Mouse (Mus musculus) midbrain, embryonic 12.5 days (tissue): ENCODE measurements around the gene Rhbdd3. TPM values are rescaled to one million over a fixed set of nuclear protein-coding genes. Genes with fewer than 3 reads are reported as not detected.
"Not testable (repeated sequence)": the region's sequence is repeated elsewhere in the genome, so short reads cannot be mapped to it uniquely, and the experiment has no call there.

ENCODE experiments used
- ATAC-seq: fragments of 200-750 bp; cut with Nextera tagmentation; 2 replicates; pipeline ENCODE4 v1.8.0; 2017; ENCODE audit warnings: low read depth, moderate TSS enrichment, moderate library complexity; ENCODE audit not compliant: low FRiP score
- H3K27ac ChIP-seq: fragments of 300-500 bp; sonication (generic); replicated peaks from 2 replicates; pipeline ENCODE4 v1.5.1; 2016; ENCODE audit warnings: mild to moderate bottlenecking
- H3K27me3 ChIP-seq: fragments of 300-500 bp; sonication (generic); 2 replicates; pipeline ENCODE4 v1.6.1; 2016; ENCODE audit warnings: mild to moderate bottlenecking
- H3K36me3 ChIP-seq: fragments of 300-500 bp; sonication (generic); 2 replicates; pipeline ENCODE4 v1.6.1; 2016
- H3K4me1 ChIP-seq: fragments of 300-500 bp; sonication (generic); 2 replicates; pipeline ENCODE4 v1.6.1; 2016
- H3K4me2 ChIP-seq: fragments of 300-500 bp; sonication (generic); replicated peaks from 2 replicates; pipeline ENCODE4 v1.6.1; 2016; ENCODE audit warnings: mild to moderate bottlenecking, moderate library complexity
- H3K4me3 ChIP-seq: fragments of 300-500 bp; sonication (generic); 2 replicates; pipeline ENCODE4 v1.5.1; 2016; ENCODE audit warnings: mild to moderate bottlenecking
- H3K9ac ChIP-seq: fragments of 300-500 bp; sonication (generic); replicated peaks from 2 replicates; pipeline ENCODE4 v1.6.1; 2016; ENCODE audit warnings: mild to moderate bottlenecking, moderate library complexity
- H3K9me3 ChIP-seq: fragments of 300-500 bp; sonication (generic); 2 replicates; pipeline ENCODE4 v1.6.1; 2016; ENCODE audit warnings: mild to moderate bottlenecking
- WGBS: fragments of 180-500 bp; shearing (Covaris S2); methylation state at CpG from one replicate; pipeline ENCODE4 v1.1.7; 2016; 5-methylcytosine and 5-hydroxymethylcytosine counted together
- polyA plus RNA-seq: library from polyadenylated mRNA; unstranded; fragments of >200 nt; fragmentation: Nextera tagmentation; extraction: Ambion mirVana; gene quantifications from 2 replicates; pipeline ENCODE4 v1.2.1, GENCODE M21; 2016

Rhbdd3 gene
- polyA plus RNA-seq, 1 experiment from 2014 or later = 30.3 TPM

GRCm38 (mm10) chr11:5074882-5075281, 23.8 kb upstream of the Rhbdd3 start:
- no peaks in the 10 kb centered on the region for H3K9me3 ChIP-seq
- no peak overlapping the region for H3K9ac ChIP-seq
- H3K4me1 ChIP-seq = no peaks in the 10 kb centered on the region
- H3K4me3 ChIP-seq = no peak overlapping the region
- ATAC-seq = no peak
- no peak overlapping the region for H3K27ac ChIP-seq
- H3K27me3 ChIP-seq = no peaks in the 10 kb centered on the region
- WGBS = 73% methylated on average over 4 of the region's 4 CpGs
- H3K36me3 ChIP-seq = peaks cover 77% of the 10 kb centered on the region
- no peak overlapping the region for H3K4me2 ChIP-seq

GRCm38 (mm10) chr11:5075760-5076159, 23.0 kb upstream of the Rhbdd3 start:
- H3K4me3 ChIP-seq = no peak overlapping the region
- ATAC-seq = no peak
- H3K4me2 ChIP-seq = no peak overlapping the region
- H3K36me3 ChIP-seq = peaks cover 77% of the 10 kb centered on the region
- no peaks in the 10 kb centered on the region for H3K4me1 ChIP-seq
- no peak overlapping the region for H3K9ac ChIP-seq
- H3K9me3 ChIP-seq = no peaks in the 10 kb centered on the region
- no peaks in the 10 kb centered on the region for H3K27me3 ChIP-seq
- no peak overlapping the region for H3K27ac ChIP-seq

DNA sequence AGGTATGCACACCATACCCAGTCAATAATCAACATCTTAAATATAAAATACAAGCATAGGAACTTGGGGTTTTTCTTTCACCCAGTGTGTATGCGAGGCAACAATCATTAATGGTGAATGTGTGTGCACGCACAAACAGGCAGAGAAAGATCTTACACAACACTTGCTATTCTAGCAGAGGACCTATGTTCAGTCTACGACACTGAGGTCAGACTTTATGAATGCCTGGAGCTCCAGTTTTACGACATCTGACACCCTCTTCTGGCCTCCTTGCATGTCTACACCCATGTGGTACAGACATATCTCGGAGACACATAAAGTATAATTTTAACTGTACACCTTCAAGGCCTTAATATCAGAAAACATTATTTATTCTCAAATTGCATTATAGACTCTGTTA, 21.9 kb upstream of the Rhbdd3 start:
- not testable (repeated sequence) for H3K27ac ChIP-seq, H3K9ac ChIP-seq, H3K4me1 ChIP-seq, H3K4me3 ChIP-seq, H3K27me3 ChIP-seq, H3K9me3 ChIP-seq, H3K4me2 ChIP-seq, ATAC-seq
- 91% methylated on average over 4 of the region's 5 CpGs for WGBS
- peaks cover 74% of the 10 kb centered on the region for H3K36me3 ChIP-seq

DNA sequence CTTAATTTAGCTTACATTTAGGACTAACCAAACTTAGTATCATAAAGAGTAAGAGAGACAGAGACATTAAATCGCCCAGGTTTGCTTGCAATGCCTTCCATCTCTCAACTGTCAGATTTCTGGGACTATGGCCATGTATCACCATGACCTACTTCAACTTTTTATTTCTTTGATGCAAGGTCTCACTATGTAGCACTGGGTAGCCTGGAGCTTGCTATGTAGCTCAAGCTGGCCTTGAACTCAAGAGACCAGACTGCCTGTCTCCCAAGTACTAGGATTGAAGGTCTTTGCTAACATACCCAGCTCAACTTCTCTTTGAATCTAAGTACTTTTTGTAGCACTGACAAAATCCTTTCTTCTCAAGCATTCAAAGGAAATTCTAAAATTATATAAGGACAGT, 9.6 kb upstream of the Rhbdd3 start:
- no peak for ATAC-seq
- no peaks in the 10 kb centered on the region for H3K4me1 ChIP-seq
- no peak overlapping the region for H3K4me2 ChIP-seq
- peaks cover 80% of the 10 kb centered on the region for H3K36me3 ChIP-seq
- no peak overlapping the region for H3K9ac ChIP-seq
- WGBS = 92% methylated on average over 1 of the region's 1 CpGs
- no peak overlapping the region for H3K27ac ChIP-seq
- H3K4me3 ChIP-seq = no peak overlapping the region
- no peaks in the 10 kb centered on the region for H3K9me3 ChIP-seq
- H3K27me3 ChIP-seq = no peaks in the 10 kb centered on the region

- Histone ChIP-seq H3K36me3 (peaks cover 54% of the 10 kb centered on the region), H3K9me3 (no peaks in the 10 kb centered on the region), H3K4me2 (no peak overlapping the region), H3K9ac (no peak overlapping the region), H3K4me3 (no peak overlapping the region), H3K4me1 (peaks cover 8% of the 10 kb centered on the region), H3K27me3 (no peaks in the 10 kb centered on the region), H3K27ac (no peak overlapping the region)
- ATAC-seq = no peak
- 61% methylated on average over 2 of the region's 2 CpGs for WGBS
Measured at GRCm38 (mm10) chr11:5091706-5092105, 7.0 kb upstream of the Rhbdd3 start.

GRCm38 (mm10) chr11:5095877-5096276, 2.8 kb upstream of the Rhbdd3 start:
- H3K4me3 ChIP-seq = no peak overlapping the region
- H3K27me3 ChIP-seq = no peaks in the 10 kb centered on the region
- H3K4me1 ChIP-seq = peaks cover 25% of the 10 kb centered on the region
- H3K9me3 ChIP-seq = no peaks in the 10 kb centered on the region
- no peak for ATAC-seq
- peaks cover 17% of the 10 kb centered on the region for H3K36me3 ChIP-seq
- H3K4me2 ChIP-seq = peak overlapping the region; percentile 21; the same call in 1 of the 2 replicates
- H3K27ac ChIP-seq = no peak overlapping the region
- WGBS = 89% methylated on average over 5 of the region's 5 CpGs
- no peak overlapping the region for H3K9ac ChIP-seq

- Histone ChIP-seq H3K4me2 (peak overlapping the region; percentile 94), H3K9ac (peak overlapping the region; percentile 98; the same call in 1 of the 2 replicates), H3K36me3 (peaks cover 11% of the 10 kb centered on the region), H3K27ac (no peak overlapping the region), H3K4me3 (peak overlapping the region; percentile 98), H3K4me1 (peaks cover 27% of the 10 kb centered on the region), H3K27me3 (no peaks in the 10 kb centered on the region), H3K9me3 (no peaks in the 10 kb centered on the region)
- no peak for ATAC-seq
- WGBS = 79% methylated on average over 8 of the region's 8 CpGs
Measured at GRCm38 (mm10) chr11:5096480-5097020, 2.2 kb upstream of the Rhbdd3 start.

GRCm38 (mm10) chr11:5098035-5098735, 541 bp upstream of the Rhbdd3 start:
- Histone ChIP-seq H3K9me3 (no peaks in the 10 kb centered on the region), H3K4me3 (peak overlapping the region; percentile 98), H3K4me1 (peaks cover 27% of the 10 kb centered on the region), H3K9ac (peak overlapping the region; percentile 98), H3K27ac (peak overlapping the region; percentile 94), H3K27me3 (no peaks in the 10 kb centered on the region), H3K36me3 (peaks cover 2% of the 10 kb centered on the region; the same call in 1 of the 2 replicates), H3K4me2 (peak overlapping the region; percentile 94)
- WGBS = under 1% methylated on average over 44 of the region's 44 CpGs
- ATAC-seq = peak; percentile 25

DNA sequence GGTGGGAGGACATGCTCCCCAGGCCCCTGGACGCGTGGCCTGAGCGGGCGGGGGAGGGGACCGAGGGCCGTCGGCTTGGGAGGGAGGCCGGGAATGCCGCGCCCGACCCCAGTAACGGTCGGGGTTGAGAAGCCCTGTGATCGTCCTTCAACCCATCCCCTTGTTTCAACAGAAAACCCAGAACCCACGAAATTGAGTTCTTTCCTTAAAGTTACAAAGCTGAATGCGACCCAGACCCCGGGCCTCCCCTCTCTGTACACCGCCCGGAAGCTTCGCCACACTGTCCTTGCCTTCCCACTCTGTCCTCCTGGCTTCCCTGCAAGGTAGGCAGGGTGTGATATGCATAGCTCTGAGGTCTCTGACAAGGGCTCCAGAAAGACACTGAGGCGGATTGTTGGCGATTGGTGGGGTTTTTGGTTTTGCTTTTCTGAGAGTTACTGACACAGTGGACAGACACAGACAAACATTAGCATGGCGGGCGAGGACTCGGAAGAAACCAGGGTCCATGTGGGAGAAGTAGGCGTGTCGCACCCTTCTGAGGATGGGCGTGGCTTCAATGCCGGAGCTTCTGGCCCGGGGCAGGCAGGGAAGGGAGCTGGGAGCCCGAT, 954 bp downstream of the Rhbdd3 start:
- WGBS = 0% methylated on average over 24 of the region's 31 CpGs

GRCm38 (mm10) chr11:5100283-5100682, 1.6 kb downstream of the Rhbdd3 start:
- H3K4me1 ChIP-seq = peaks cover 27% of the 10 kb centered on the region
- ATAC-seq = no peak
- H3K27ac ChIP-seq = peak overlapping the region; percentile 94
- WGBS = 2% methylated on average over 7 of the region's 7 CpGs
- peak overlapping the region; percentile 98 for H3K4me3 ChIP-seq
- peak overlapping the region; percentile 98 for H3K9ac ChIP-seq
- H3K9me3 ChIP-seq = no peaks in the 10 kb centered on the region
- H3K27me3 ChIP-seq = no peaks in the 10 kb centered on the region
- H3K4me2 ChIP-seq = peak overlapping the region; percentile 77
- peaks cover 20% of the 10 kb centered on the region for H3K36me3 ChIP-seq

More for the DNA sequence above, 954 bp downstream of the Rhbdd3 start:
- no peaks in the 10 kb centered on the region for H3K27me3 ChIP-seq
- H3K9ac ChIP-seq = peak overlapping the region; percentile 98
- no peaks in the 10 kb centered on the region for H3K9me3 ChIP-seq
- H3K4me3 ChIP-seq = peak overlapping the region; percentile 98
- H3K27ac ChIP-seq = peak overlapping the region; percentile 94
- peak overlapping the region; percentile 77 for H3K4me2 ChIP-seq
- peaks cover 16% of the 10 kb centered on the region for H3K36me3 ChIP-seq
- peaks cover 27% of the 10 kb centered on the region for H3K4me1 ChIP-seq
- peak; percentile 76 for ATAC-seq

- H3K36me3 ChIP-seq = peaks cover 25% of the 10 kb centered on the region
- H3K27me3 ChIP-seq = no peaks in the 10 kb centered on the region
- H3K9ac ChIP-seq = no peak overlapping the region; the same call in 1 of the 2 replicates
- no peak overlapping the region for H3K27ac ChIP-seq
- no peak for ATAC-seq
- 55% methylated on average over 5 of the region's 5 CpGs for WGBS
- peak overlapping the region; percentile 98 for H3K4me3 ChIP-seq
- H3K4me1 ChIP-seq = peaks cover 26% of the 10 kb centered on the region
- peak overlapping the region; percentile 77 for H3K4me2 ChIP-seq
- no peaks in the 10 kb centered on the region for H3K9me3 ChIP-seq
Measured at GRCm38 (mm10) chr11:5100801-5101200, 2.1 kb downstream of the Rhbdd3 start.

GRCm38 (mm10) chr11:5101641-5102040, 2.9 kb downstream of the Rhbdd3 start:
- Histone ChIP-seq H3K4me3 (no peak overlapping the region), H3K27ac (no peak overlapping the region), H3K9me3 (no peaks in the 10 kb centered on the region), H3K36me3 (peaks cover 26% of the 10 kb centered on the region), H3K27me3 (no peaks in the 10 kb centered on the region), H3K4me2 (no peak overlapping the region; the same call in 1 of the 2 replicates), H3K4me1 (peaks cover 20% of the 10 kb centered on the region), H3K9ac (no peak overlapping the region)
- no peak for ATAC-seq
- WGBS = 87% methylated on average over 6 of the region's 6 CpGs
